Mouse (Mus musculus): ENCODE results near the gene Zfp687. TPM values are rescaled to one million over a fixed set of nuclear protein-coding genes. Genes with fewer than 3 reads are reported as not detected.
A peak's percentile ranks its signal among the peaks of the same experiment; 100 is the strongest.
"Not testable (repeated sequence)": the region's sequence is repeated elsewhere in the genome, so short reads cannot be mapped to it uniquely, and the experiment has no call there.

Zfp687 gene
- polyA plus RNA-seq, 1 experiment from 2014 or later, result 66.7 TPM

DNA sequence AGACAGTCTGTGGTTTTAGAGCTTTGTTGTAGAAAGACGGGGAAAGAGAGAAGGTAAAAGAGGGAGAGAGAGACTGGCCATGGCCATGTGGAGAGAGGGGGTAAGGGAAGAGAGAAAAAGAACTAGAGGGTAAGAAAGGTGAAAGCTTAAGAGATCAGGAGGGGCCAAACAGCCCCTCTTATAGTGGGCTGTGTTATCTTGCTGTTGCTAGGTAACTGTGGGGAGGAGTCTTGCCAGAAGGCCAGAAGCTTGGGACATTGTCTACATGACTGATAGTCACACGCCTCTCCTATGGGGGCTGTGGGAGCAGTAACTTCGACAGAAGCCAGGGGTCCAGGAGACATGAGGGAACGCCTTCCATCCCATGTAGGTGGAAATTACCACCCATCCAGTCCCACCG is 10.0 kb upstream of the Zfp687 start:
- in situ Hi-C loops (cut with MboI; ENCODE audit: low pct_unique_long_range_greater_than_20kb), result no loop called here
- no peak for DNase-seq (ENCODE audit: low read depth, low spot score)
- CTCF ChIA-PET, result interaction anchor here (1.2 to 1.4 kb wide), 2 partner anchors 11 to 27 kb away, joined by 3 read pairs; no protein-coding TSS in a partner anchor
- POLR2A ChIA-PET, result interaction anchor here (0.6 to 1.0 kb wide), 2 partner anchors 29 to 112 kb away, joined by 4 to 5 read pairs; no protein-coding TSS in a partner anchor
- no peak for ATAC-seq
- no peak for TF ChIP-seq CTCF (IDR thresholded peaks at IDR 0.05)
- no peaks in the 10 kb centered on the region for H3K27me3 ChIP-seq

DNA sequence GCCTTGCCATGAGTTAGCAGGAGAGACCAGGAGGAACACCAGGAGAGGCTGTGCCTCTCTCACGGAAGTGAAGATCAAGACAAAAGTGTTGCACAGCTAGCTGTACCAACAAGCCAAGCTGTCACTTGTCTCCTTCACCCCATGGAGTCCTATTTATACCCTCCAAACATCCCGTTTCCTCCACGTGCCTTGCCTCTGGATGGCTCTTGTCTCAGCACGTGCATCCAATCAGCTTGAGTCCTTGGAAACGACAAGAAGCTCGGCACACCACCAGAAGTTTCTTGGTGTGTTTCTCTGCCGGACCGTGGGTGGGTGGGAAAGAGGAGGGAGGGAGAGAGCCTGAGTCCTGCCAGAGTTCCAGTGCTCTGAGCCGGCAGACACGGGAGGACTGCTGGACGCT is 9.3 kb upstream of the Zfp687 start:
- ChIA-PET CTCF (interaction anchor here (1.2 to 1.4 kb wide), 2 partner anchors 10 to 28 kb away, joined by 3 read pairs; no protein-coding TSS in a partner anchor), POLR2A (interaction anchor here (1.0 kb wide), 1 partner anchor 29 kb away, joined by 4 read pairs; no protein-coding TSS in a partner anchor)

DNA sequence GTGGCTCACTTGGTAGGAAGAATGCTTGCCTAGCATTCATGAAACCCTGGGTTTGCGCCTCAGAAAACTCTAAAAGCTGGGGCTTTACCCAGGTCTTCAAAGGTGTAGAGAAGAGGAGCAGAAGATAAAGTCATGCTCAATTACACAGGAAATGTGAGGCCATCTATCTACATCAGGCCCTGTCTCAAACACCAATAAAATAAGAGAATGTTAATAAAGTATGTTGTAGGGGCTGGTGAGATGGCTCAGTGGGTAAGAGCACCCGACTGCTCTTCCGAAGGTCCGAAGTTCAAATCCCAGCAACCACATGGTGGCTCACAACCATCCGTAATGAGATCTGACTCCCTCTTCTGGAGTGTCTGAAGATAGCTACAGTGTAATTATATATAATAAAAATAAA is 5.7 kb upstream of the Zfp687 start:
- POLR2A ChIA-PET, ATAC-seq, CTCF ChIA-PET: not testable (repeated sequence)

More for the DNA sequence above, 9.3 kb upstream of the Zfp687 start:
- H3K27me3 ChIP-seq, result no peaks in the 10 kb centered on the region
- ATAC-seq (no peak), DNase-seq (ENCODE audit: low read depth, low spot score) (no peak)
- in situ Hi-C loops (cut with MboI; ENCODE audit: low pct_unique_long_range_greater_than_20kb), result no loop called here
- TF ChIP-seq CTCF (IDR thresholded peaks at IDR 0.05), result no peak

DNA sequence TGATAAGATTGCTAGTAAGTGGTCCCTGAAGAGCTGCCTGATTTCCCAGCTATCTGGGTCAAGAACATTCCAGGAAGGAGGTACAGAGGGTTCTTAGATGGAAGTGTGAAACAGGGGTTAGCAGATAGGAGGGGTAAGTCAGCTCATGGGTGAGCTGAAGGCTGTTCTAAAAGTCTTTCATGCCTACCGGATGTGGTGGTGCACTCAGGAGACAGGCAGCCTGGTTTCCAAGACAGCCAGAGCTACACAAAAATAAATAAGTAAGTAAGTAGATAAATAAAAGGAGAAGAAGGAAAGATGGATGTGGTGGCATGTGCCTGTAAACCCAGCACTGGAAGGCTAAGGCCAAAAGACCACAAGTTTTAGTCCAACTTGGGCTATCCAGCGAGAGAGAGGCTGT is 3.5 kb upstream of the Zfp687 start:
- TF ChIP-seq CTCF (IDR thresholded peaks at IDR 0.05), result no peak
- in situ Hi-C loops (cut with MboI; ENCODE audit: low pct_unique_long_range_greater_than_20kb), result no loop called here
- ATAC-seq (no peak), DNase-seq (ENCODE audit: low read depth, low spot score) (no peak)
- H3K27me3 ChIP-seq, result no peaks in the 10 kb centered on the region
- CTCF ChIA-PET, result interaction anchor here (0.9 to 1.7 kb wide), 5 partner anchors 9 to 116 kb away, joined by 3 to 7 read pairs (median 4); no protein-coding TSS in a partner anchor
- POLR2A ChIA-PET, result interaction anchor here (1.3 to 1.8 kb wide), 4 partner anchors 8 to 24 kb away, joined by 3 to 5 read pairs (median 4); partner anchors contain the start of gene Psmd4

More for the DNA sequence above, 5.7 kb upstream of the Zfp687 start:
- DNase-seq (ENCODE audit: low read depth, low spot score); in situ Hi-C loops (cut with MboI; ENCODE audit: low pct_unique_long_range_greater_than_20kb); H3K27me3 ChIP-seq: not testable (repeated sequence)

DNA sequence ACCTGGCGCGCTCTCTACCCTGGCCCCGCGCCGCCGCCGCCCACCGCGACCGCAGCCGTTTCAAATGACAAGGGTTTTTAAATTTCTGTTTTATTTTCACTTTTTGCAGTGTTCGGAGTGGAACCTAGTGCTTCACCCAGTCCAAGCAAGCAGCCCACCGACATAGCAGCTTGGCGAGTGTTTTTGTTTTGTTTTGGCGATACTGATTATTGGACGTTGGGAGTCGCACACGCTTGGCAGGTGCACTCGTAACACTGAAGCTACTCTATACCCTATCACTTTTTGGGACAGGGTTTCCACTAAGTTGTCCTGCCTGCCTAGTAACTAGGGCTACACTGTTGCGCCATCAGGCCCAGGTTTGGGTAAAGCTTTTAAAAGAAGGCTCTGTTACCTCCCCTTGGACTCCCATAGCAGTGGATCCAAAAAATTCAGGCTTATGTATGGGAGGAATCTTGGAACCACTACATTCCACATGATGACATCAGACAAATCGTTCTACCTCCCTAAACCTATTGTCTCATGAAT is 1.3 kb upstream of the Zfp687 start:
- DNase-seq (ENCODE audit: low read depth, low spot score) (no peak), ATAC-seq (no peak)
- POLR2A ChIA-PET, result interaction anchor here (0.6 to 5.0 kb wide), 5 partner anchors 13 to 103 kb away, joined by 3 to 21 read pairs (median 3); no protein-coding TSS in a partner anchor
- H3K27me3 ChIP-seq, result no peaks in the 10 kb centered on the region
- in situ Hi-C loops (cut with MboI; ENCODE audit: low pct_unique_long_range_greater_than_20kb), result no loop called here
- CTCF ChIA-PET, result interaction anchor here (0.9 to 1.7 kb wide), 8 partner anchors 10 to 136 kb away, joined by 3 to 10 read pairs (median 4); no protein-coding TSS in a partner anchor
- no peak for TF ChIP-seq CTCF (IDR thresholded peaks at IDR 0.05)

DNA sequence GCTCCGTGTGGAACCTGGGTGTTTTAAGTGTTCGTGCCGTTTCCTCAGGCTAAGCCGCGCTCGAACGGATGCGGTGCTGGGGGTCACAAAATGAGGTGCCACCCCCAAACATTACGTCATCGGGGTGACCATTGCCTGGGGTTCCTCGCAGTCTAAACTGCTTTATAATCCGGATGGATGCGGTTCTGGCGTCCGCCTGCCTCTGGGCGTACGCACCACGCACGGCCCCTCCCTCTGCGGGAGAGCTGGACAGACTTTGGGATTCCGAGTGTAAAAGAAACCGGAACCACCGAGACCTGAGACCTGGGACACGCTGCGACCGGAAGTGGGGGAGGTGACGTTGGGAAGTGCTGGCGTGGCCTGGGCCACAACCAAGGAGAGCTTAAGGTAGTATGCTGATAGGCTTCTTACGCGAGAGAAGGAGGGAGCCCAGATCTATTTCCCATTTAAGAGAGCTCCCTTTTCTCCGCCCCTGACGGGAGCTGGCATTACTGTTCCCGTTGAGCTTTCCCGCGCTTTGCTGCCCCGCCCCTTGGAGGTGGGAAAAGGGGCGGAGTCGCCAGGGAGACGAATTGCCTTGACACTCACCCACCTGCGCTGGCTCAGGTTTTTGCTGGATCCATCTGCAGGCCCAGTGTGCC is 763 bp upstream of the Zfp687 start:
- CTCF ChIA-PET, result interaction anchor here (0.9 to 1.7 kb wide), 6 partner anchors 11 to 68 kb away, joined by 4 to 10 read pairs (median 6); no protein-coding TSS in a partner anchor
- POLR2A ChIA-PET, result interaction anchor here (0.6 to 5.0 kb wide), 7 partner anchors 13 to 104 kb away, joined by 3 to 21 read pairs (median 3); partner anchors contain the start of genes Pi4kb and Psmd4

DNA sequence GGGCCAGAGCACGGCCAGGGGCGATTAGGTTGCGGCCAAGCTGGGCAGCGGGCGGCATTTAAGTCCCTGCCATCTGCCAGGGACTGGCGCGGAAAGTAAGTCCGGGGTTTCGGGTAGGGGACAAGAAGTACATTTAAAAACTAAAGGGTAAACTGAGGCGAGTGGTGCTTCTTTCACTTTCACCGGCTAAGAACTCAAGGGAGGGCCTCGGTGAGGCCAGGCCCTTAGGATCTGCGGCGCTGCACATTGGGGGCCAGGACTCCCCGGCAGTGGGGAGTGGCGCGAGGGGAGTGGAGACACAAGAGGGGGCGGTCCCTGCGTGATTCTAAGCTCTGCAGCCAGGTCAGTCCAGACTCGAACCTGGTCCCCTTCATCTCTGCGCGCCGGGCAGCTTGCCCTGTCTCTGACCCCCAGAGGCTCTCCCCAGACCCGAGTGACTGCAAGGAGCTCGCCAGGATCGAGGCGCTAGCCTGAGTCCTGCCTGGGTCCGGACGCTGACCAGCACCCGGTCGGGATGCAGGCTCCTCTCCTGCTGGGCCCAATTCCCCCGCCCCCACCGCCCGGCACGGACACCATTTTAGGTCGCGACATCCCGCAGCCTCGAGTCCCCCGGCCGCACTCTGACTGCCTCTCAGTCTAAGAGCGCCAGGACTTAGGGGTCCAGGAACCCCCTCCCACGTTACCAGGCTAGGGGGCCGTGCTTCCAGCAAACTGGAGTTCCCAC is 658 bp downstream of the Zfp687 start:
- no peak for ATAC-seq
- H3K27me3 ChIP-seq, result no peaks in the 10 kb centered on the region
- CTCF ChIA-PET, result interaction anchor here (0.9 to 2.1 kb wide), 6 partner anchors 11 to 97 kb away, joined by 3 to 6 read pairs (median 4); partner anchors contain the start of gene Vps72
- POLR2A ChIA-PET, result interaction anchor here (0.7 to 5.0 kb wide), 3 partner anchors 11 to 59 kb away, joined by 4 to 21 read pairs (median 4); partner anchors contain the start of gene Psmd4
- no peak for TF ChIP-seq CTCF (IDR thresholded peaks at IDR 0.05)
- DNase-seq (ENCODE audit: low read depth, low spot score), result no peak
- in situ Hi-C loops (cut with MboI; ENCODE audit: low pct_unique_long_range_greater_than_20kb), result no loop called here

More for the DNA sequence above, 763 bp upstream of the Zfp687 start:
- H3K27me3 ChIP-seq, result no peaks in the 10 kb centered on the region
- in situ Hi-C loops (cut with MboI; ENCODE audit: low pct_unique_long_range_greater_than_20kb), result no loop called here
- ATAC-seq (peak; percentile 74), DNase-seq (ENCODE audit: low read depth, low spot score) (peak; percentile 96)
- TF ChIP-seq CTCF (IDR thresholded peaks at IDR 0.05), result no peak

DNA sequence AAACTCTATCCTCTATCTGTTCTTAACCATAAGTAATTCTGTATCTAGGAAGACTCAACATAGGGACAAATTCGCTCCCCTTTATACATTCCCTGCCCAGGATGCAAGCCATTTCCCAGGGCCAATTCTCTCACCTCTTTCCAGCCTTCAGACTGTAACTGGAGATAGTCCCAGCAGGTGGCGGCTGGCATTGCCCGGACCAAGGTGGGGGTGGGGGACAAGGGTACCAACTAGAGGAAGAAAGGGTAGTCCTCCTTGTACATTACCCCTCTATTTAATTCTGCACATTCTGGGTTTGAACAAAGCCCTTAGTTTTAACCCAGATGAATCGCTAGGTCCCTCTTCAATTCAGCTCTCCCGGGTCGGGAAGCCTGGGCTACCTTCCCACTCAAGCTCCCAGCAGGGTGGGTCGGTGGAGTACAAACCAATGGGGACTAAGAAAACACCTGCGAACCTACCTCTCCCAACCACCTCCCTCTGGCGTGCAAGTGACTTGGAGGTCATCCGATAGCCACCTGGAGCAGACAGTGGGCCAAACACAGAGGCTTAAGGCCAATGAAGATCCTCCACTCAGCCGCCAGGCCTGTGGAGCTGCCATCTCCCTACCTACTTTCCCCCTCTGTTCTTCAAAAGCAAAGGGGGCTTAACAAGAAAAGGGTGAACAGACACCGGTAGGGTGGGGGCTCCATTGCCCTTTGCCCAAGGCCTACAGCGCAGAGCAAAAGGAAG is 1.4 kb downstream of the Zfp687 start:
- CTCF ChIA-PET, result interaction anchor here (0.9 to 2.1 kb wide), 9 partner anchors 12 to 98 kb away, joined by 3 to 6 read pairs (median 4); partner anchors contain the start of genes Rfx5 and Vps72
- ATAC-seq, result no peak
- no peak for TF ChIP-seq CTCF (IDR thresholded peaks at IDR 0.05)
- no peaks in the 10 kb centered on the region for H3K27me3 ChIP-seq
- no peak for DNase-seq (ENCODE audit: low read depth, low spot score)
- in situ Hi-C loops (cut with MboI; ENCODE audit: low pct_unique_long_range_greater_than_20kb), result no loop called here
- POLR2A ChIA-PET, result interaction anchor here (0.7 to 5.0 kb wide), 2 partner anchors 11 to 59 kb away, joined by 4 to 21 read pairs; no protein-coding TSS in a partner anchor

DNA sequence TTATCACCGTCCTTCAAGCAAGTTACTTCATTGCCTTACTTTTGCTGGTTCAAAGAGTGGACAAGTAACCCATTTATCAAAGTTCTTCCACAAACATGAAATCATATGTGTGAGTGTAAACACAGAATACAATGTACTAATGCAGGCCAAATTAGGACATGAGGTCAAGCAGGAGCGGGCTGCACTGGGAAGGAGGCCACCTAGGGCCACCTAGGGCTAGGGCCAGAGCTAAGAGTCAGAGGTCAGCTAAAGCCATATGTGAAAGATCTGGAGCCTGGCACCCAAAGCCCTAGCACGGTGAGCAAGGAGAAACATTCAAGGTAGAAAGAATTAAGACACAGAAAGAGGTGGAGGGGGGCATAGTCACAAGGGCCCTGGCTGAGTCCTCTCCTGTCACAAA is 2.3 kb downstream of the Zfp687 start:
- no peak for TF ChIP-seq CTCF (IDR thresholded peaks at IDR 0.05)
- ChIA-PET POLR2A (interaction anchor here (5.0 kb wide), 1 partner anchor 10 kb away, joined by 21 read pairs; no protein-coding TSS in a partner anchor), CTCF (interaction anchor here (1.0 to 2.1 kb wide), 5 partner anchors 24 to 65 kb away, joined by 4 to 6 read pairs (median 6); partner anchors contain the start of gene Rfx5)
- H3K27me3 ChIP-seq, result no peaks in the 10 kb centered on the region
- DNase-seq (ENCODE audit: low read depth, low spot score) (no peak), ATAC-seq (no peak)
- in situ Hi-C loops (cut with MboI; ENCODE audit: low pct_unique_long_range_greater_than_20kb), result no loop called here
